Mouse (Mus musculus) neutrophil, adult 65 days (primary cell): ENCODE measurements around the gene Sugt1. TPM values are rescaled to one million over a fixed set of nuclear protein-coding genes. Genes with fewer than 3 reads are reported as not detected.

Source experiments
- total RNA-seq: library from RNA; stranded (reverse); gene quantifications from 2 replicates; pipeline ENCODE4 v1.2.4, GENCODE M21; 2023

The Sugt1 gene
- total RNA-seq = 46.7 and 57.6 TPM in 2 replicates

GRCm38 (mm10) chr14:79587139-79587851 lies at the start of gene Sugt1:
TSS of gene Sugt1 (plus strand) at chr14:79587691.

GRCm38 (mm10) chr14:79662001-79662400 lies 74.5 kb downstream of the Sugt1 start, which contains the start of gene Cnmd:
TSS of gene Cnmd (minus strand) at chr14:79662170.

Other genes with a start within 250 kb of the Sugt1 start
- 28.0 and 37.8 TPM in 2 replicates for gene Naa16, start 196.9 kb upstream of the Sugt1 start, total RNA-seq
- gene Mtrf1, start 189.9 kb upstream of the Sugt1 start, total RNA-seq = 1.4 and 1.7 TPM in 2 replicates
- gene Kbtbd7, start 161.2 kb upstream of the Sugt1 start, total RNA-seq = 37.4 and 37.5 TPM in 2 replicates
- gene Kbtbd6, start 135.9 kb upstream of the Sugt1 start, total RNA-seq = 1.7 and 3.1 TPM in 2 replicates
- gene Elf1, start 106.5 kb upstream of the Sugt1 start, total RNA-seq = 61.6 and 67.4 TPM in 2 replicates
- 20.9 and 22.9 TPM in 2 replicates for gene Wbp4, start 106.2 kb upstream of the Sugt1 start, total RNA-seq
- not detected in 2 replicates for gene Cnmd, start 74.5 kb downstream of the Sugt1 start, total RNA-seq
- not detected in 2 replicates for gene Pcdh8, start 183.6 kb downstream of the Sugt1 start, total RNA-seq